Mouse (Mus musculus) cerebellum, adult 2 months (tissue): ENCODE measurements around the gene S100a14.

ENCODE experiments used
- CTCF ChIP-seq: fragments of 200-500 bp; IDR thresholded peaks from 2 replicates; pipeline ENCODE4 v1.5.1; 2011; ENCODE audit warnings: low read depth, mild to moderate bottlenecking, control low read depth, low read length, moderate library complexity, borderline replicate concordance; ENCODE audit not compliant: insufficient read depth
- POLR2A ChIP-seq: fragments of 200-500 bp; IDR thresholded peaks from 2 replicates; pipeline ENCODE4 v1.6.1; 2011; ENCODE audit warnings: low read length, control low read depth, borderline replicate concordance; ENCODE audit not compliant: insufficient read depth

GRCm38 (mm10) chr3:90552231-90552630 is 25.6 kb downstream of the S100a14 start:
- TF ChIP-seq POLR2A (no peak), CTCF (no peak)
